Mouse (Mus musculus) heart, embryonic 16.5 days (tissue): ENCODE measurements at regions not wholly inside any gene's neighbourhood (a gene's known extent, or its start where the extent isn't known, plus 50 kb on each side); places are given as distances from the start of the nearest gene placed in this dataset.

ENCODE experiments used
- ATAC-seq: fragments of 200-750 bp; cut with Nextera tagmentation; replicated peaks from 2 replicates; pipeline ENCODE4 v1.8.0; 2017; ENCODE audit warnings: moderate number of reproducible peaks; ENCODE audit not compliant: insufficient read depth, low FRiP score; ENCODE audit errors: extremely low read depth
- H3K27ac ChIP-seq: fragments of 300-500 bp; sonication (generic); 2 replicates; pipeline ENCODE4 v1.5.1; 2014; ENCODE audit warnings: mild to moderate bottlenecking, low read length, control low read depth, moderate library complexity
- H3K27me3 ChIP-seq: fragments of 300-500 bp; sonication (generic); 2 replicates; pipeline ENCODE4 v1.6.1; 2014; ENCODE audit warnings: low read length, mixed read lengths; ENCODE audit not compliant: control insufficient read depth, insufficient read depth
- H3K36me3 ChIP-seq: fragments of 300-500 bp; sonication (generic); 2 replicates; pipeline ENCODE4 v1.6.1; 2014; ENCODE audit not compliant: control insufficient read depth, insufficient read depth
- H3K4me1 ChIP-seq: fragments of 300-500 bp; sonication (generic); 2 replicates; pipeline ENCODE4 v1.6.1; 2014; ENCODE audit warnings: low read length, mixed read lengths; ENCODE audit not compliant: control insufficient read depth, insufficient read depth
- H3K4me2 ChIP-seq: fragments of 300-500 bp; sonication (generic); 2 replicates; pipeline ENCODE4 v1.6.1; 2014; ENCODE audit warnings: low read depth, mild to moderate bottlenecking, control low read depth, low read length
- H3K4me3 ChIP-seq: fragments of 300-500 bp; sonication (generic); 2 replicates; pipeline ENCODE4 v1.5.1; 2014; ENCODE audit warnings: mild to moderate bottlenecking, control low read depth, low read length
- H3K9ac ChIP-seq: fragments of 300-500 bp; sonication (generic); 2 replicates; pipeline ENCODE4 v1.6.1; 2014; ENCODE audit warnings: low read length, control low read depth
- H3K9me3 ChIP-seq: fragments of 300-500 bp; sonication (generic); replicated peaks from 2 replicates; pipeline ENCODE4 v1.6.1; 2016; ENCODE audit warnings: low read length; ENCODE audit not compliant: control insufficient read depth
- WGBS: fragments of 180-500 bp; shearing (Covaris S2); extraction: QIAGEN DNeasy Blood & Tissue Kit; methylation state at CpG from one replicate; pipeline ENCODE4 v1.1.7; 2014; 5-methylcytosine and 5-hydroxymethylcytosine counted together

GRCm38 (mm10) chr13:103683169-103683568, 91.2 kb downstream of the Srek1 start:
- ATAC-seq, result no peak
- no peaks in the 10 kb centered on the region for H3K36me3 ChIP-seq
- 77% methylated on average over 9 of the region's 9 CpGs for WGBS
- no peaks in the 10 kb centered on the region for H3K27me3 ChIP-seq
- H3K9ac ChIP-seq, result no peak overlapping the region
- no peaks in the 10 kb centered on the region for H3K9me3 ChIP-seq
- H3K27ac ChIP-seq, result no peak overlapping the region
- H3K4me3 ChIP-seq, result no peak overlapping the region
- H3K4me2 ChIP-seq, result no peak overlapping the region
- H3K4me1 ChIP-seq, result no peaks in the 10 kb centered on the region

GRCm38 (mm10) chr13:103680740-103681139, 93.7 kb downstream of the Srek1 start:
- no peaks in the 10 kb centered on the region for H3K4me1 ChIP-seq
- no peaks in the 10 kb centered on the region for H3K36me3 ChIP-seq
- ATAC-seq, result no peak
- H3K27ac ChIP-seq, result no peak overlapping the region
- H3K9ac ChIP-seq, result no peak overlapping the region
- H3K27me3 ChIP-seq, result no peaks in the 10 kb centered on the region
- no peak overlapping the region for H3K4me2 ChIP-seq
- no peaks in the 10 kb centered on the region for H3K9me3 ChIP-seq
- WGBS, result 85% methylated on average over 4 of the region's 4 CpGs
- no peak overlapping the region for H3K4me3 ChIP-seq

DNA sequence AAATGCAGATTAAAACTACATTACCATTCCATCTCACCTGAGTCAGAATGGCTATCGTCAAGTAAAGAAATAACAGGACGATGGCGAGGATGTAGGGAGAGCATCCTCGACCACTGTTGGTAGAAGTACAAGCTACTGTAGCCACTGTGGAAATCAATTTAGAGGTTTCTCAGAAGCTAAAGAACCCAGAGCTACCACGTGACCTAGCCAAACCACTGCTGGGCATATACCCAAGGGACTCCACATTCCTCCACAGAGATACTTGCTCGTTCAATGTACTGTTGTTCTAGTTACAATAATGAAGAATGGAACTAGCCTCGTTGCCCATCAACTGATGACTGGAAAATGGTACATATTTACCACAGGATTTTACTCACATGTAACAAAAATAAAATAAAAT, 94.4 kb downstream of the Srek1 start:
- ATAC-seq, result no peak
- no peak overlapping the region for H3K4me3 ChIP-seq
- H3K36me3 ChIP-seq, result no peaks in the 10 kb centered on the region
- no peaks in the 10 kb centered on the region for H3K4me1 ChIP-seq
- H3K9ac ChIP-seq, result no peak overlapping the region
- H3K9me3 ChIP-seq, result no peaks in the 10 kb centered on the region
- H3K27ac ChIP-seq, result no peak overlapping the region
- 83% methylated on average over 7 of the region's 7 CpGs for WGBS
- H3K4me2 ChIP-seq, result no peak overlapping the region
- H3K27me3 ChIP-seq, result no peaks in the 10 kb centered on the region

DNA sequence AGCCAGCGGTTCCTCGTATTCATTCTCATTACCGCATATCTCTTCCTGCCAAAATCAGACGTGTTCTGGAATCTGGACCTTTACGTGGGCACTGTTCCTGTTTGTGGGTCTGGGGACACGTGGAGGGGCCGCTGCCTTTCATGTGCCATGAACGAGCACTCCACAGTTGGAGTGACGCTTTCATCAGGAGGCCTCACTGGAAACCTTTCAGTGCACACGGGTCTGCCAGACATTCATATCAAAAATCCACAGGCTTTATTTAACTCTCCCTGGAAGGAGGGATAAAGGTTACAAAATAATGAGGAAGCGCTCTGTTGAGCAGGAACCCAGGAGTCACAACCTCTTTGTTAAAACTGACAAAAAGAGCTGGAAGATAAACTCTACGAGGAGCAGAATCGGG, 97.6 kb downstream of the Srek1 start:
- H3K9me3 ChIP-seq, result no peaks in the 10 kb centered on the region
- no peak overlapping the region for H3K4me3 ChIP-seq
- H3K4me2 ChIP-seq, result no peak overlapping the region
- no peaks in the 10 kb centered on the region for H3K36me3 ChIP-seq
- H3K4me1 ChIP-seq, result no peaks in the 10 kb centered on the region
- no peak for ATAC-seq
- no peak overlapping the region for H3K9ac ChIP-seq
- H3K27ac ChIP-seq, result no peak overlapping the region
- H3K27me3 ChIP-seq, result no peaks in the 10 kb centered on the region
- 53% methylated on average over 13 of the region's 13 CpGs for WGBS

GRCm38 (mm10) chr13:103676221-103676620, 98.2 kb downstream of the Srek1 start:
- 83% methylated on average over 5 of the region's 5 CpGs for WGBS
- H3K27ac ChIP-seq, result no peak overlapping the region
- ATAC-seq, result no peak
- H3K27me3 ChIP-seq, result no peaks in the 10 kb centered on the region
- no peak overlapping the region for H3K9ac ChIP-seq
- H3K4me1 ChIP-seq, result no peaks in the 10 kb centered on the region
- H3K4me2 ChIP-seq, result no peak overlapping the region
- no peaks in the 10 kb centered on the region for H3K9me3 ChIP-seq
- no peaks in the 10 kb centered on the region for H3K36me3 ChIP-seq
- no peak overlapping the region for H3K4me3 ChIP-seq

DNA sequence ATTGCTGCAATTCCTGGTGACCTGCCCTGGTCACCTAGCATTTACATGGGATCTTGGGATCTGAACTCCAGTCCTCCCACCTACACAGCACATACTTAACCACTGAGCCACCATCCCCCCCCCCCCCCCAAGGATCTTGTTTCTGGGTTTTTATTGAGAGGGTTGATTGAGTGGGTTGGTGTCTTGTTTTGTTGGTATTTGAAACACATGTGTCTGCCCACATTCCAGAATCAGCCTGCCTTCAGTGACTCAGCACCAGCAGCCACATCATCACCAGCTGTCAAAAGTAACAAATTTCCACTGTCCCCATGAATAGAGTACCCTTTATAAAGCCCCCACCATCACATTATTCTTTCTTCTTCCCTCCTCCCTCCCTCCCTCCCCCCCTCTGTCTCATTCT, 103.8 kb downstream of the Srek1 start:
- Histone ChIP-seq H3K4me2 (no peak overlapping the region), H3K27me3 (no peaks in the 10 kb centered on the region), H3K4me3 (no peak overlapping the region), H3K9ac (no peak overlapping the region), H3K27ac (no peak overlapping the region), H3K9me3 (no peaks in the 10 kb centered on the region), H3K4me1 (no peaks in the 10 kb centered on the region), H3K36me3 (no peaks in the 10 kb centered on the region)
- ATAC-seq, result no peak

DNA sequence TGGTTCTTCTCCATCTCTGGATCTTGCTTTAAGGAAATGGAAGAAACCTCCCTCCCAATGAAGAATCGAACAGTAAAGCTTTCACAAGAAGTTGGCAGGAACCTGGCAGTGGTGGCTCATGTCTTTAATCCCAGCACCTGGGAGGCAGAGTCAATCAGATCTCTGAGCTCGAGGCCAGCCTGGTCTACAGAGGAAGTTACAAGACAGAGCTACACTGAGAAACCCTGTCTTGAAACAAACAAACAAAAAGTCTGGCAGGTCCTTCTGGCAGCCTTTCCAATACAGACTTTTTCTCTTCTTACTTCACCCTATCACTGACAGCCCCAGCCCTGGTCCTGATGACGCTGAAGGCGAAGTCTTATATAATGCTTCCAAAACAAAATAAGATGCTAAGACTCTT, 104.6 kb downstream of the Srek1 start:
- Histone ChIP-seq H3K9me3 (no peaks in the 10 kb centered on the region), H3K27me3 (no peaks in the 10 kb centered on the region), H3K4me1 (no peaks in the 10 kb centered on the region), H3K4me3 (no peak overlapping the region), H3K36me3 (no peaks in the 10 kb centered on the region), H3K27ac (no peak overlapping the region), H3K9ac (no peak overlapping the region), H3K4me2 (no peak overlapping the region)
- ATAC-seq, result no peak
- 87% methylated on average over 4 of the region's 4 CpGs for WGBS

GRCm38 (mm10) chr13:103667749-103668148, 106.7 kb downstream of the Srek1 start:
- Histone ChIP-seq H3K9me3 (no peaks in the 10 kb centered on the region), H3K9ac (no peak overlapping the region), H3K27ac (no peak overlapping the region), H3K4me1 (no peaks in the 10 kb centered on the region), H3K4me2 (no peak overlapping the region), H3K4me3 (no peak overlapping the region), H3K27me3 (no peaks in the 10 kb centered on the region), H3K36me3 (no peaks in the 10 kb centered on the region)
- 75% methylated on average over 2 of the region's 2 CpGs for WGBS
- ATAC-seq, result no peak

GRCm38 (mm10) chr13:103660248-103660996, 114.0 kb downstream of the Srek1 start:
- ATAC-seq, result no peak

More at GRCm38 (mm10) chr13:103660248-103660996, 114.0 kb downstream of the Srek1 start:
- Histone ChIP-seq H3K9ac (no peak overlapping the region), H3K27me3 (no peaks in the 10 kb centered on the region), H3K36me3 (no peaks in the 10 kb centered on the region), H3K4me1 (no peaks in the 10 kb centered on the region), H3K4me3 (no peak overlapping the region), H3K4me2 (no peak overlapping the region), H3K9me3 (no peaks in the 10 kb centered on the region), H3K27ac (no peak overlapping the region)
- 56% methylated on average over 11 of the region's 11 CpGs for WGBS
